Mouse (Mus musculus): ENCODE data around the gene Dgat2. TPM values are rescaled to one million over a fixed set of nuclear protein-coding genes. Genes with fewer than 3 reads are reported as not detected.

Dgat2 gene
- polyA plus RNA-seq, 1 experiment from 2014 or later = 11.2 TPM

- Histone ChIP-seq H3K27me3 (ENCODE audit: control insufficient read depth, insufficient read depth, low read length) (no peaks in the 10 kb centered on the region), H3K27ac (ENCODE audit: low read depth, low read length) (no peak overlapping the region), H3K9me3 (ENCODE audit: control insufficient read depth, low read length) (no peaks in the 10 kb centered on the region), H3K4me1 (replicated peaks; ENCODE audit: control insufficient read depth, insufficient read depth, low read length) (no peaks in the 10 kb centered on the region), H3K4me2 (replicated peaks; ENCODE audit: low read depth, low read length) (no peak overlapping the region), H3K9ac (ENCODE audit: low read depth, low read length) (no peak overlapping the region), H3K36me3 (ENCODE audit: control insufficient read depth, insufficient read depth, low read length) (no peaks in the 10 kb centered on the region), H3K4me3 (ENCODE audit: low read depth, low read length) (no peak overlapping the region)
- WGBS = 68% methylated on average over 7 of the region's 7 CpGs
- ATAC-seq (ENCODE audit: low FRiP score) (no peak), DNase-seq (ENCODE audit: low spot score) (no peak)
Measured at GRCm38 (mm10) chr7:99224225-99224624, 41.7 kb upstream of the Dgat2 start.

GRCm38 (mm10) chr7:99217338-99218074 lies 35.0 kb upstream of the Dgat2 start:
- DNase-seq (ENCODE audit: low spot score) (no peak), ATAC-seq (ENCODE audit: low FRiP score) (no peak)
- Histone ChIP-seq H3K4me1 (replicated peaks; ENCODE audit: control insufficient read depth, insufficient read depth, low read length) (no peaks in the 10 kb centered on the region), H3K27me3 (ENCODE audit: control insufficient read depth, insufficient read depth, low read length) (no peaks in the 10 kb centered on the region), H3K4me2 (replicated peaks; ENCODE audit: low read depth, low read length) (no peak overlapping the region), H3K36me3 (ENCODE audit: control insufficient read depth, insufficient read depth, low read length) (no peaks in the 10 kb centered on the region), H3K9me3 (ENCODE audit: control insufficient read depth, low read length) (no peaks in the 10 kb centered on the region), H3K27ac (ENCODE audit: low read depth, low read length) (no peak overlapping the region), H3K9ac (ENCODE audit: low read depth, low read length) (no peak overlapping the region), H3K4me3 (ENCODE audit: low read depth, low read length) (no peak overlapping the region)
- 73% methylated on average over 3 of the region's 3 CpGs for WGBS

GRCm38 (mm10) chr7:99215347-99215855 lies 32.9 kb upstream of the Dgat2 start:
- H3K4me3 ChIP-seq (ENCODE audit: low read depth, low read length) = no peak overlapping the region
- H3K36me3 ChIP-seq (ENCODE audit: control insufficient read depth, insufficient read depth, low read length) = no peaks in the 10 kb centered on the region
- no peak overlapping the region for H3K27ac ChIP-seq (ENCODE audit: low read depth, low read length)
- H3K4me2 ChIP-seq (replicated peaks; ENCODE audit: low read depth, low read length) = no peak overlapping the region
- WGBS = 61% methylated on average over 8 of the region's 8 CpGs
- H3K9me3 ChIP-seq (ENCODE audit: control insufficient read depth, low read length) = no peaks in the 10 kb centered on the region
- H3K9ac ChIP-seq (ENCODE audit: low read depth, low read length) = no peak overlapping the region
- H3K27me3 ChIP-seq (ENCODE audit: control insufficient read depth, insufficient read depth, low read length) = no peaks in the 10 kb centered on the region
- ATAC-seq (ENCODE audit: low FRiP score) = no peak
- no peak for DNase-seq (ENCODE audit: low spot score)
- no peaks in the 10 kb centered on the region for H3K4me1 ChIP-seq (replicated peaks; ENCODE audit: control insufficient read depth, insufficient read depth, low read length)

GRCm38 (mm10) chr7:99214621-99215185 lies 32.2 kb upstream of the Dgat2 start:
- 80% methylated on average over 10 of the region's 10 CpGs for WGBS
- Histone ChIP-seq H3K9me3 (ENCODE audit: control insufficient read depth, low read length) (no peaks in the 10 kb centered on the region), H3K9ac (ENCODE audit: low read depth, low read length) (no peak overlapping the region), H3K27ac (ENCODE audit: low read depth, low read length) (no peak overlapping the region), H3K4me3 (ENCODE audit: low read depth, low read length) (no peak overlapping the region), H3K4me2 (replicated peaks; ENCODE audit: low read depth, low read length) (no peak overlapping the region), H3K27me3 (ENCODE audit: control insufficient read depth, insufficient read depth, low read length) (no peaks in the 10 kb centered on the region), H3K36me3 (ENCODE audit: control insufficient read depth, insufficient read depth, low read length) (no peaks in the 10 kb centered on the region), H3K4me1 (replicated peaks; ENCODE audit: control insufficient read depth, insufficient read depth, low read length) (no peaks in the 10 kb centered on the region)
- no peak for ATAC-seq (ENCODE audit: low FRiP score)
- DNase-seq (ENCODE audit: low spot score) = no peak

GRCm38 (mm10) chr7:99213686-99214085 lies 31.2 kb upstream of the Dgat2 start:
- H3K4me2 ChIP-seq (replicated peaks; ENCODE audit: low read depth, low read length) = no peak overlapping the region
- H3K9me3 ChIP-seq (ENCODE audit: control insufficient read depth, low read length) = no peaks in the 10 kb centered on the region
- H3K36me3 ChIP-seq (ENCODE audit: control insufficient read depth, insufficient read depth, low read length) = no peaks in the 10 kb centered on the region
- ATAC-seq (ENCODE audit: low FRiP score) (no peak), DNase-seq (ENCODE audit: low spot score) (no peak)
- 86% methylated on average over 2 of the region's 2 CpGs for WGBS
- no peaks in the 10 kb centered on the region for H3K4me1 ChIP-seq (replicated peaks; ENCODE audit: control insufficient read depth, insufficient read depth, low read length)
- H3K27me3 ChIP-seq (ENCODE audit: control insufficient read depth, insufficient read depth, low read length) = no peaks in the 10 kb centered on the region
- H3K27ac ChIP-seq (ENCODE audit: low read depth, low read length) = no peak overlapping the region
- no peak overlapping the region for H3K9ac ChIP-seq (ENCODE audit: low read depth, low read length)
- no peak overlapping the region for H3K4me3 ChIP-seq (ENCODE audit: low read depth, low read length)

- ATAC-seq (ENCODE audit: low FRiP score) (no peak), DNase-seq (ENCODE audit: low spot score) (no peak)
- Histone ChIP-seq H3K36me3 (ENCODE audit: control insufficient read depth, insufficient read depth, low read length) (no peaks in the 10 kb centered on the region), H3K4me3 (ENCODE audit: low read depth, low read length) (no peak overlapping the region), H3K27me3 (ENCODE audit: control insufficient read depth, insufficient read depth, low read length) (no peaks in the 10 kb centered on the region), H3K4me2 (replicated peaks; ENCODE audit: low read depth, low read length) (no peak overlapping the region), H3K9me3 (ENCODE audit: control insufficient read depth, low read length) (no peaks in the 10 kb centered on the region), H3K9ac (ENCODE audit: low read depth, low read length) (no peak overlapping the region), H3K27ac (ENCODE audit: low read depth, low read length) (no peak overlapping the region), H3K4me1 (replicated peaks; ENCODE audit: control insufficient read depth, insufficient read depth, low read length) (no peaks in the 10 kb centered on the region)
- WGBS = 81% methylated on average over 1 of the region's 1 CpGs
Measured at GRCm38 (mm10) chr7:99213056-99213455, 30.5 kb upstream of the Dgat2 start.

GRCm38 (mm10) chr7:99208704-99209103 lies 26.2 kb upstream of the Dgat2 start:
- Histone ChIP-seq H3K9ac (ENCODE audit: low read depth, low read length) (no peak overlapping the region), H3K36me3 (ENCODE audit: control insufficient read depth, insufficient read depth, low read length) (no peaks in the 10 kb centered on the region), H3K4me1 (replicated peaks; ENCODE audit: control insufficient read depth, insufficient read depth, low read length) (no peaks in the 10 kb centered on the region), H3K4me3 (ENCODE audit: low read depth, low read length) (no peak overlapping the region), H3K27ac (ENCODE audit: low read depth, low read length) (no peak overlapping the region), H3K27me3 (ENCODE audit: control insufficient read depth, insufficient read depth, low read length) (no peaks in the 10 kb centered on the region), H3K4me2 (replicated peaks; ENCODE audit: low read depth, low read length) (no peak overlapping the region), H3K9me3 (ENCODE audit: control insufficient read depth, low read length) (no peaks in the 10 kb centered on the region)
- DNase-seq (ENCODE audit: low spot score) = no peak
- ATAC-seq (ENCODE audit: low FRiP score) = no peak
- WGBS = 87% methylated on average over 4 of the region's 4 CpGs

GRCm38 (mm10) chr7:99206364-99206763 lies 23.8 kb upstream of the Dgat2 start:
- ATAC-seq (ENCODE audit: low FRiP score) (no peak), DNase-seq (ENCODE audit: low spot score) (no peak)
- Histone ChIP-seq H3K4me3 (ENCODE audit: low read depth, low read length) (no peak overlapping the region), H3K9ac (ENCODE audit: low read depth, low read length) (no peak overlapping the region), H3K4me2 (replicated peaks; ENCODE audit: low read depth, low read length) (no peak overlapping the region), H3K36me3 (ENCODE audit: control insufficient read depth, insufficient read depth, low read length) (no peaks in the 10 kb centered on the region), H3K9me3 (ENCODE audit: control insufficient read depth, low read length) (no peaks in the 10 kb centered on the region), H3K27ac (ENCODE audit: low read depth, low read length) (no peak overlapping the region), H3K27me3 (ENCODE audit: control insufficient read depth, insufficient read depth, low read length) (no peaks in the 10 kb centered on the region), H3K4me1 (replicated peaks; ENCODE audit: control insufficient read depth, insufficient read depth, low read length) (no peaks in the 10 kb centered on the region)
- WGBS = 85% methylated on average over 7 of the region's 7 CpGs

GRCm38 (mm10) chr7:99202163-99202562 lies 19.6 kb upstream of the Dgat2 start:
- Histone ChIP-seq H3K27ac (ENCODE audit: low read depth, low read length) (no peak overlapping the region), H3K9ac (ENCODE audit: low read depth, low read length) (no peak overlapping the region), H3K36me3 (ENCODE audit: control insufficient read depth, insufficient read depth, low read length) (no peaks in the 10 kb centered on the region), H3K27me3 (ENCODE audit: control insufficient read depth, insufficient read depth, low read length) (no peaks in the 10 kb centered on the region), H3K4me1 (replicated peaks; ENCODE audit: control insufficient read depth, insufficient read depth, low read length) (no peaks in the 10 kb centered on the region), H3K4me2 (replicated peaks; ENCODE audit: low read depth, low read length) (no peak overlapping the region), H3K9me3 (ENCODE audit: control insufficient read depth, low read length) (no peaks in the 10 kb centered on the region), H3K4me3 (ENCODE audit: low read depth, low read length) (no peak overlapping the region)
- ATAC-seq (ENCODE audit: low FRiP score) (no peak), DNase-seq (ENCODE audit: low spot score) (no peak)
- 86% methylated on average over 7 of the region's 7 CpGs for WGBS

All from hindbrain, embryonic 11.5 days (tissue).